18 mouse cellular contexts compared by ENCODE assay signal in genomic region chr9:122155193-122155592, GRCm38 (mm10).
"Had no signal": no experiment of that assay in that cellular context is flagged by ENCODE, and none has a peak within 500 bp of the region (broad histone marks: within the 10 kb centered on the region; RNA-seq: fewer than 3 reads in every experiment).

No protein-coding gene starts in this region.

- H3K9ac ChIP-seq: lung, embryonic 14.5 days; midbrain, embryonic 12.5 days; neural tube, embryonic 13.5 days; neural tube, embryonic 15.5 days had no signal

- H3K4me1 ChIP-seq: midbrain, embryonic 10.5 days; midbrain, embryonic 12.5 days had no signal

- H3K4me3 ChIP-seq: midbrain, embryonic 10.5 days; midbrain, embryonic 12.5 days; myocyte; neural tube, embryonic 13.5 days; neural tube, embryonic 15.5 days had no signal

- H3K4me2 ChIP-seq: lung, embryonic 14.5 days; midbrain, embryonic 12.5 days; neural tube, embryonic 13.5 days; neural tube, embryonic 15.5 days had no signal

- H3K9me3 ChIP-seq: midbrain, embryonic 10.5 days; midbrain, embryonic 12.5 days; neural tube, embryonic 13.5 days; neural tube, embryonic 15.5 days had no signal

- ATAC-seq: midbrain, embryonic 16.5 days had no signal

- DNase-seq: lung, embryonic 14.5 days; lung, postnatal 10 days; lung, postnatal 4 days; midbrain, embryonic 14.5 days; retina, postnatal 1 day; right cerebral cortex, adult 18-20 months; right cerebral cortex, postnatal 25 days; right cerebral cortex, postnatal 4 days; spleen, adult 18-20 months; thymus, adult 2 months; thymus, postnatal 25 days; thymus, postnatal 4 days had no signal

- H3K27me3 ChIP-seq: midbrain, embryonic 12.5 days; neural tube, embryonic 13.5 days; neural tube, embryonic 15.5 days had no signal

- H3K27ac ChIP-seq: midbrain, embryonic 10.5 days; midbrain, embryonic 12.5 days; neural tube, embryonic 13.5 days; neural tube, embryonic 15.5 days had no signal
